Mouse (Mus musculus) left cerebral cortex, postnatal 4 days (tissue): ENCODE measurements around the gene Gm12355. TPM values are rescaled to one million over a fixed set of nuclear protein-coding genes. Genes with fewer than 3 reads are reported as not detected.

Source experiments
- DNase-seq: peaks from one replicate; pipeline ENCODE4 v3.0.0-alpha.2; 2022
- intact Hi-C: fragments of 180-260 bp; cut with DNase I; formaldehyde crosslinking; loops from one replicate; pipeline ENCODE4 v1.15.1; 2025
- total RNA-seq, 2 experiments: library from RNA; stranded (reverse); gene quantifications; 2 replicates each; pipeline ENCODE4 v1.2.3; 2021

Gene Gm12355
- total RNA-seq, 2 experiments from 2014 or later, result 24.2 to 26.4 TPM

GRCm38 (mm10) chr11:98582551-98583264 lies 42.8 kb downstream of the Gm12355 start:
- intact Hi-C loops, result no loop called here
- no peak for DNase-seq

- intact Hi-C loops, result no loop called here
- DNase-seq, result no peak
These were observed 43.5 kb downstream of the Gm12355 start for GRCm38 (mm10) chr11:98582030-98582388.

- intact Hi-C loops, result no loop called here
- no peak for DNase-seq
These were observed 44.0 kb downstream of the Gm12355 start for GRCm38 (mm10) chr11:98581286-98582029.

- no peak for DNase-seq
- intact Hi-C loops, result no loop called here
These were observed 45.0 kb downstream of the Gm12355 start for GRCm38 (mm10) chr11:98580301-98581121.

GRCm38 (mm10) chr11:98577776-98578175 lies 47.7 kb downstream of the Gm12355 start:
- intact Hi-C loops, result no loop called here
- DNase-seq, result no peak

Other genes with a start within 250 kb of the Gm12355 start
- under 1 TPM; 0.56 to 0.64 TPM for gene Tcap, start 241.8 kb downstream of the Gm12355 start, total RNA-seq
- gene Pnmt, start 239.2 kb downstream of the Gm12355 start, total RNA-seq, result 1 to 10 TPM in 1 of 2 experiments, not detected in 1; 1.0 TPM
- gene Pgap3, start 225.2 kb downstream of the Gm12355 start, total RNA-seq, result 1 to 10 TPM; 7.6 to 9.2 TPM
- gene Erbb2, start 213.2 kb downstream of the Gm12355 start, total RNA-seq, result 1 to 10 TPM; 3.9 to 4.1 TPM
- 100 to 1,000 TPM; 111 to 118 TPM for gene Mien1, start 186.7 kb downstream of the Gm12355 start, total RNA-seq
- 1 to 10 TPM; 2.2 to 2.3 TPM for gene Grb7, start 179.3 kb downstream of the Gm12355 start, total RNA-seq
- gene Ikzf3, start 79.6 kb downstream of the Gm12355 start, total RNA-seq, result under 1 TPM; 0.38 to 0.46 TPM
- gene Zpbp2, start 74.6 kb downstream of the Gm12355 start, total RNA-seq, result not detected
- 10 to 100 TPM; 60.7 to 64.9 TPM for gene Ormdl3, start 38.3 kb downstream of the Gm12355 start, total RNA-seq
- not detected for gene Lrrc3c, start 27.4 kb downstream of the Gm12355 start, total RNA-seq
- not detected for gene Gsdma3, start 699 bp upstream of the Gm12355 start, total RNA-seq
- gene Gsdma2, start 21.1 kb upstream of the Gm12355 start, total RNA-seq, result not detected
- not detected for gene Gsdma, start 38.7 kb upstream of the Gm12355 start, total RNA-seq
- 100 to 1,000 TPM; 131 to 145 TPM for gene Psmd3, start 56.9 kb upstream of the Gm12355 start, total RNA-seq
- gene Csf3, start 75.6 kb upstream of the Gm12355 start, total RNA-seq, result not detected
- gene Med24, start 103.8 kb upstream of the Gm12355 start, total RNA-seq, result 10 to 100 TPM; 96.8 to 99.4 TPM
- 1,000 to 10,000 TPM; 1,274 to 1,289 TPM for gene Thra, start 115.0 kb upstream of the Gm12355 start, total RNA-seq
- 10 to 100 TPM; 31.9 TPM for gene Nr1d1, start 149.7 kb upstream of the Gm12355 start, total RNA-seq
- gene Msl1, start 169.9 kb upstream of the Gm12355 start, total RNA-seq, result 100 to 1,000 TPM; 163 to 166 TPM
- 10 to 100 TPM; 61.0 to 67.1 TPM for gene Casc3, start 179.2 kb upstream of the Gm12355 start, total RNA-seq
- 10 to 100 TPM; 87.3 to 91.8 TPM for gene Rapgefl1, start 211.1 kb upstream of the Gm12355 start, total RNA-seq
- 10 to 100 TPM; 22.1 to 24.3 TPM for gene Wipf2, start 238.0 kb upstream of the Gm12355 start, total RNA-seq